Mouse (Mus musculus): ENCODE data around the gene Myom3.
"Not testable (repeated sequence)": the region's sequence is repeated elsewhere in the genome, so short reads cannot be mapped to it uniquely, and the experiment has no call there.

Myom3 gene

DNA sequence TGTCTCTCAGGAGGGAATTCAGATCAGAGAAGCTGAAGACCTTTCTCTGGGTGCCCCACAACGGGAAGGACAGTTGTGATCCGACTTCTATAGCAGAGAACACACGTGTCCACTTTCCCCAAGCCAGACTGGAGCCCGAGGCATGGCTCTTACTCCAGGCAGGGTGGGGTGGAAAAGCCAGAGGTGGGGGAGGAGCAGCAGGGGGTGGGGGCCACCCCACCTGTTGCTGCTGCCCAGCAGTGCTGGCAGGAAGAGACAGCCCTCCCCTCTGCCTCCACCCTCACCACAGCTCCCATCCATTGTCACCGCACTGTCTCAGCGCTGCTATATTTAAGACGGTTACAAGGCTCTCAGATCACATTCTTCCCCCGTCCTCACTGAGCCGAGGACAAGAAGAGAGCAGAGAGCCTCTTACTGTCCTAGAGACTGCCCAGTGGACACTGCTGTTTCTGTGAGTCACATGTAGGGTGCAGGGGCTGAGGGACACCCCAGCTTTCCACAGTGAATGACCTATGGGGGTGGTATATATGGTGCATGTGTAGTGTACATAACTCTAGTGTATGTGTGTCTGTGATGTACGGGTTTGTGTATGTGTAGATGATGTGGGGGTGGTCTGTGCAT, at the start of gene Myom3:
Myom3 (plus strand) TSS at position 360 of the 621 bp plus-strand sequence.
- no peak for DNase-seq (ENCODE audit: low read depth)

DNA sequence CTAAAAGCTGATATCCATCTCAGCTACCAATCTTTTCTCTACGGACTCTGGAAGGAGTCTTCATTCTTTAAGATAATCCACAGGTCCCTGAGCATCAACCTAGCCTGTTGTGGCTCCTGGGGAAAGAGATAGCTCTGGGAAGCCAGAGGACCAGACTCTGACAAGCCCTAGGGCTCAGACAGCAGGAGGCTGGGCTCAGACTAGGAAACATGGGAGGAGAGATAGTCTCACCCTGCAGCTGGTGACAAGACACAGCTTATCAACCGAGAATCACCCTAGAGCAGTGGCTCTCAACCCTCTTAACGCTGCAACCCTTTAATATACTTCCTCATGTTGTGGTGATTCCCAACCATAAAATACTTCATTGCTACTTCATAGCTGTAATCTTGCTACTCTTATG, 49.1 kb upstream of the Myom3 start:
- DNase-seq (ENCODE audit: low read depth): no peak

DNA sequence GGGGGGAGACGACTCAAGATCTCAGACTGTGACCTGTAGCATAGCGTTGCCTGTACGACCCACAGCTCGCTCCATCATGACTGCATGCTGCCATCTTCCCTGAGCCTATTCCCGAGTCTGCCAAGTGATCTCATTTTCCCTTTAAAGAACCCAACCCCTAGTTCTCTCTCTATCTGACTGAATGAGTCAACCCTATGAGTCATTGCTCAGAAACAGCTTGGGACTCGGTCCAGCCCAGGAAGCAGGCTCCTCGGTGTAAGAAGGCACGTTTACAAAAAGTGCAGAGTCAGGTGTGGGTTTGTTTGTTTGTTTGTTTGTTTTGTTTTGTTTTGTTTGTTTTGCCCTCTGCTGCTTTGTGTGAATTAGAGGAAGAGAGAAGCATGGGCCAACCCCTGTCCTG, 44.7 kb upstream of the Myom3 start:
- DNase-seq (ENCODE audit: low read depth): no peak

DNA sequence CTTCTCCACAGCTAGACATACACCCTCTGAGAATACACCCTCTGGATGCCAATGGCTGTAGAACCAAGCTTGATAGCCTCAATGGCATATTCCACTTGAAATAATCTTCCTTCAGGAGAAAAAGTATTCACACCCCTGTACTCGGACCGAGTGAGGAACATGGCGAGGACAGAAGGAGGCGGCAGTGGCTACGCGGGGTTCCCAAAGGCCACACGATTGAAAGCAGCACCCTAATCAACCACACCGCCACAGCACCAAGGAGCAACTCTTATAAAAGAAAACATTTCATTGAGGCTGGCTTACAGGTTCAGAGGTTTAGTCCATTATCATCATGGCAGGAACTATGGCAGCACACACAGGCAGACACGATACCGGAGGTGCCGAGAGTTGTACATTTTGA, 43.1 kb upstream of the Myom3 start:
- DNase-seq (ENCODE audit: low read depth): not testable (repeated sequence)

DNA sequence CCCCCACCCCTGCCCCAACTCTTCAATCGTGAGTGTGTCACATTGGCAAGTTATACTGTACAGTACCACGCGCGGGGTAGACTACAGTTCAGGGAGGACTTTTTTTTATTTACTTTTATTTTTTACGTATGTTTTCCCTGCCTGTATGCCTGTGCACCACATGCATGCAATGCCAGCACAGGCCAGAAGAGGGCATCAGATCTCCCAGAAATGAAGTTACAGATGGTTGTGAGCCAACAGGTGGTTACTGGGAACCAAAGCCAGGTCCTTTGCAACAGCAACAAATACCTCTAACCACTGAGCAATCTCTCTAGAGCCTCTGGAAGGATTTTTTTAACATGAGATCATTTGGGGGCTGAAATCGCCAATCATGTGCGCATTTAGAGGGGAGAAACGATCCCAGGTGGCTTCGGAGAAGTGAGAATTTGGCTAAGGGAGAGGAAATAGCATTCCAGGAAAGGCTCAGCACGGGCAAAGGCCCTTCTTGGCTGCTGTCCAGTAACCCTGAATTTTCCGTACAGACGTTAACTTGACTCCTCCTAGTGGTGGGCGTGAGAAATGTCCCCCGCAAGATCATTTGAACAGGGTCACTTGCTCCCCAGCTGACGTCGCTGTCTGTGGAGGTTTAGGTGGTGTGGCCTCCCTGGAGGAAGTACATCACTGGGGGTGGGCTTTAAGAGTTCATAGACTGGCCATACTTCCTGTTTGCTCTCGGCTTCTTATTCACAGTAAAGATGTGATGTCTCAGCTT, 36.8 kb upstream of the Myom3 start:
- DNase-seq (ENCODE audit: low read depth): no peak

DNA sequence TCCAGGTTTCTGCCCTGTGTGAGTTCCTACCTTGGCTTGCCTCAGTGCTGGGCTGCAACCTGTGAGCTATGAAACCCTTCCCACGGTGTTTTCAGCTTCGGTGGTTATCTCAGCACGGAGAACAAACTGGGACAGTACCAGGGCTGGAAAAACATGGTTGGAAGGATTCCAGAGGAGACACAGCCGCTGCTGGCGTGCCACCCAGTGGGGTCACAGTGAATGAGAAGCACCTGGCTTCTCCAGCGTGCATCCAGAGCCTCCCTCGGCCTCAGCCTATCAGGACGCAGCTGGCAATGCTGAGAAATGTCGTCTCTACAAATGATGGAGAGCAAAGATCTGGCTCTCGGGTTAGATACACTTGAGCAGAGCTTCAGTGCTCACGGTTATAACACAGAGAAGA, 33.1 kb upstream of the Myom3 start:
- DNase-seq (ENCODE audit: low read depth): no peak

DNA sequence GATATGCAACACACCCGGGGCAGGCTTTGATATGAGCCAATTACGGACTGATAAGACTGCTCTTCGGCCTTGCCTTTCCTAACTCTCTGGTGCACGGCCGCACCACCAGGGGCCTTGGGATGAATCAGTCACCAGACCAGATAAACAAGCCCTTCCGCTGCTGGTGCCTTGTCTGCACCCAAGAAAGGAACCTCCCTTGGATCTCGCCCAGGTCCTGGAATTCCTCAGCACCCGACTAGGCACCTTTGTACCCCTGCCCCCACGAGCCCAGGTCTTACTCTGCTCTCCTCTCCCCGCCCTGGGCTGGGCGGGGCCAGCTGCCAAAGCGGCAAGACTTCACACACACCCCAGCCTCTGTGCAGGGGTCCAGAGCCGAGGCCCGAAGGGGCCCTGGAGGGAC, 31.7 kb upstream of the Myom3 start, which contains the start of gene Il22ra1:
Il22ra1 (plus strand) TSS at position 356 of the 400 bp plus-strand sequence.
- no peak for DNase-seq (ENCODE audit: low read depth)

DNA sequence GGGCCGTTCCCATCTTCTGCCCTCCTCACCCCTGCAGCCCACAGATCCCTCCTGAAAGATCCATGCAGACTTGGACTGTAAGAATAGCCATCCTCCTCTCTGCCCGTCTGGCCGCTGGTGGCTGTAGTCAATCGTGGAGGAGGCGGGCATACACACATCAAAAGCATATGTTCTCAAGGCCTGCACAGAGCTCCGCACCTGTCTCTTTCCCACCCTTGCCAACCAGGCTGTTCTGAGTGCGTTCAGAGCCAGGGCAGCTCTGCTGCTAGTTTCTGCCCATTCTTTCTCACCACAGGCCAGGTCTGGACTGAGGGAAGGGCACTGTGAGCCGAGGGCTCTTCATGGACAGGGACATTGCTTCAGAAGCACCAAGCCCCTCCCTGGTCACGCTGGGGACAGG, 29.3 kb upstream of the Myom3 start:
- DNase-seq (ENCODE audit: low read depth): no peak

DNA sequence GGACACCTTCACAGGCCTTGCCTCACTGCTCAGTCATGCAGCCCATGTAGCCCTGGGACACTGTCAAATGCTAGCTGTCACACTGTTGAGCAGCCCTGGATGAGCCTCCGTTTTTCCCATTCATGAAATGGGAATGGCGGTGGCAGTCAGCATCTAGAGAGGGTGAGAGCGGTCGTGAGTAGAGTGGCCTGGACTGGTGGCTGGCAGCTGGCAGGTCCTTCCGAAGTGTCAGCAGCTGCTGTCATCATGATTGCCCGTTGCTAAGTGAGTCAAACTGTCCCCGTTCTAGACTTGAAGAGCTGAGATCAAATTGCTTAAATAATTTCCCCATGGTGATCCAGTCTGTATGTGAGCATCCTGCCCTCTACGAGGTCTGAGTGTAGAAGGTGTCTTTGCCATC, 28.6 kb upstream of the Myom3 start:
- DNase-seq (ENCODE audit: low read depth): no peak

DNA sequence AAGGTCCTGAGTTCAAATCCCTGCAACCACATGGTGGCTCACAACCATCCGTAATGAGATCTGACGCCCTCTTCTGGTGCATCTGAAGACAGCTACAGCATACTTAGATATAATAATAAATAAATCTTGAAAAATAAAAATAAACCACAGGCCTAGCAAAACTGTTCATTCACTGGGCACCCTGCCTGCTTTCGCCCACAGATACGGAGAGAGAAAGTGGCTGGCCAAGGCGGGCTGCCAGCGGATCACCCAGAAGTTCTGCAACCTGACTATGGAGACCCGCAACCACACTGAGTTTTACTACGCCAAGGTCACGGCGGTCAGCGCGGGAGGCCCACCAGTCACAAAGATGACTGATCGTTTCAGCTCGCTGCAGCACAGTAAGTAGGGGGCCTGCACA, 25.6 kb upstream of the Myom3 start:
- DNase-seq (ENCODE audit: low read depth): no peak

DNA sequence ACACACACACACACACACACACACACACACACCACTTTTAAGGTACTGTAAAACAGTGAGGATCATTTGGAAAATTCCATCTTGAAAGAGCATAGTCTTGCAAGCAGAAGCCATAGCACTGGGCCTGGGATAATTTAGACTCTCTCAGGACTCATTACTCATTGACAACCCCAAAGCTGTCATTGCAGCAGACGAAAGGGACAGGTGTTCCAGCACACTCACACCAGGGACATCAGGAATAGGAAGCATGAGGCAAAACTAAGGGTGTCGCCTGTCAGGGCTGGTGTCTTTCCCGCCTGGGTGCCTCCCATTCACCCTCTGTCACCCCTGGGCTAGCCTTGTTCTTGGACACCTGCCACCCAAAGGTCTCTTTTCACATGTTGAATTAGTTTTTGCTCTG, 22.6 kb upstream of the Myom3 start:
- no peak for DNase-seq (ENCODE audit: low read depth)

DNA sequence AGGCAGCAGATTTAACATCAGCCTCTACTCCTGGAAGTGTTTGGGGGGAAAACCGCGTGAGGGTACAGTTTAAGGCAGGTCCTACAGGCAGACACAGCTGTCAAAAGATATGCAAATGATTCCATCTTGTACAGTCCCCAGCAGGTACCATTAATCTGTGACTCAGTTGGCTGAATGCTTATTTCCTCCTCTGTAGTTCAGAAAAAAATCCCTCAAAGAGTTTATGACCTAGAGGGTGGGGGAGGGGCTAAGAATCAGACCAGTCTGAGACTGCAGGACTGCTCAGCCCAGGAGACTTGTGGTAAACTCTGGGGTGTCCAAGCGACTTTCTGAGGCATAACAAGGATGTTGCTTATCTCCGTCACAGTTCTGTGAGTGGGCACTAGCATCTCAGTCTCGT, 21.3 kb upstream of the Myom3 start:
- no peak for DNase-seq (ENCODE audit: low read depth)

DNA sequence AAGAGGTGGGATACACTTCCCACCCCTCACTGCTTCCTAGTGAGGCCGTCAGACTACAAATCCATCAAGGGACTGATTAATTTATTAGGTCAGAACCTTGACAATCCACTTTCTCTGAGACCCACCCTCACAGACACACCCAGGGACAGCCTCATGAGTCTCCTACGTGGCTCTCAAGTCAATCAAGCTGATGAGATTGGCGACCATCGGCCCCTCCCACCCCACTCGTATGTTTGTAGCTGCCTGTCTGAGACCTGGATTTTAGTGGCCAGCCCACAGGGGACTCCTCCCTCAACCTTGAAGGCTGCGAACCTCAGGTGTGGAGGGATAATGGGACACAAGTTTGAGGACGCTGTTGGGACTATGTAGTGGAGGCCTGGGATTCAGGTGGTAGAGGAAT, 20.4 kb upstream of the Myom3 start:
- DNase-seq (ENCODE audit: low read depth): peak; percentile 15

DNA sequence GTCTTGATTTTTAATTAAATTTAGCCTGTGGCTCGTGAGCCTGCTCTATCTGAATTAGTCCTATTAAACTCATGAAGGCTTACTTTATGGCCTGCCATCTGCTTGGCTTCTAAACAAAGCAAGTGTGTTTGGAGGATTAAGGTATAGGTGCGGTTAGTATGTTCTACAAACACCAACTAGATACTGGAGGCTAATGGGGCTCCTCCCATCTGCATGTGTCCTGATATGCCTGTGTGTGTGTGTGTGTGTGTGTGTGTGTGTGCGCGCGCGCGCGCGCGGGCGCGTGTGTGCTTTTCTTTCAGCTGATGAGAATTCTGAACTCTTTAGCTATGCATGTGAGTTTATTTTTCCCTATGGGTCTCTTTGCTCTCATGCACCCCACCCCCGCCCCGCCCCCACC, 19.8 kb upstream of the Myom3 start:
- peak; percentile 64 for DNase-seq (ENCODE audit: low read depth)

DNA sequence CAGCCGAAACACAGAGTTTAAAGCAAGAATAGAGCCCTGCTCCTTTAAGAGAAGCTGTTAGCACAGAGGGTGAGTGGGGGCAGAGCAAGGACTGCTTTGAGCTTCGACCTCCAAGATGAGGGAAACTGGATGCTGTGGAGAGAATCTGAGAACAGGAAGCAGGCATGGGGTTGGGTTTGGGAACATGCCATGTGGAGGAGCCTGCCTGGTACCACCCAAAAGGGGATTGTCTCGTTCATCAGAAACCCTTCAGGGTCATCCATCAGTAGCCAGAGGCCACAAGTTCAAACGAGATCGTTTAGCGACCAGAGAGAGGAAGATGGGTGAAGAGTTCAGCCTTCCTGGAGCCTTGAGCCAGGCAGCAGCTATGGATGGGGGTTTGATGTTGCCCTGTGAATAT, 16.0 kb upstream of the Myom3 start:
- DNase-seq (ENCODE audit: low read depth): no peak

DNA sequence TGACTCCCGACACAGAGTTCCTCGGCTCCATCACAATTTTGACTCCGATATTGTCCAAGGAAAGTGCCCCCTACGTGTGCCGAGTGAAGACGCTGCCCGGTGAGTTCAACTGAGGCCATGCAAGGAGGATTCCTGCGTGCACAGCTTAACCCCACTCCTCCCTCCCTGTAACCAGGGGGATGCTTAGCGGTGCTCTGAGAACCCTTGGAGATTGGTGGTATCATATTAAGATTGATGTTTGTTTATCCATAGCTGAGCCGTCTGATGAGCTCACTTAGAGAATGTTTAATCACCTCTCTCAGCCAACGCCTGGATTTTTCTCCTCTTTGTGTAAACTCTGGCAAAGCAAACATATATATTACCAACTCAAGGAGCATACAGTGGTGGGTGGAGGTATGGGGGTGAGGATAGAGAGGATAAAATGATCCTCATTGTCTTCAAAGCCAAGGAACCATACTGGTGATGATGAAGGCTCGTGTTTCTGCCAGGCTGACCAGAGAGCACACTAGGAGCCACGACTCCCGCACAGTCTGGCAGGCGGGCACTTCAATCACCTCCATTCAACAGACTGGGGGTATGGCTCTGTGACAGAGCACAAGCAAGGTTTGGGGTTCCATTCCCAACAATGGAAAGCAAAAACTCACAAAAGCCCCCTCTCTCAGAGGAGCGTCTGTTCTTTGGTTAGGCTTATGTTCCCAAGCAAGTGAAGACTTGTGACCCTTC, 14.6 kb upstream of the Myom3 start:
- no peak for DNase-seq (ENCODE audit: low read depth)

DNA sequence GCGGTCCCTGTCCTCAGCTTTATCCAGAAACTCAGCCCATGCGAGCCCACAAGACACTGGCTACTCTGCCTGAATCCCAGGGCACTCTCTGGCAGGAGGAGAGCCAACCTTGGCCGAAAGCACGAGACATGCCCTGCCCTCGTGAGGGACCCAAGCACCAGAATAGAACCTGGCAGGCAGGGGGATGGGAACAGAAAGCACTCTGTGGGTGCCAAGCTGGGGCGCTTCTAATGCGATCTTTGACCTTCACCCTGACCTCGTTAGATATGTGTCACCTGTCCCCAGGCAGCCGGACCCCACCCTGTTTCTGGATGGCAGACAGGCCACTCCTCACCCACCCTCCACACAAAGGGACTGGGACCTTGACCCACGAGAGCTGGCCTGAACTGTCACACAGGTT, 13.9 kb upstream of the Myom3 start:
- DNase-seq (ENCODE audit: low read depth): no peak

DNA sequence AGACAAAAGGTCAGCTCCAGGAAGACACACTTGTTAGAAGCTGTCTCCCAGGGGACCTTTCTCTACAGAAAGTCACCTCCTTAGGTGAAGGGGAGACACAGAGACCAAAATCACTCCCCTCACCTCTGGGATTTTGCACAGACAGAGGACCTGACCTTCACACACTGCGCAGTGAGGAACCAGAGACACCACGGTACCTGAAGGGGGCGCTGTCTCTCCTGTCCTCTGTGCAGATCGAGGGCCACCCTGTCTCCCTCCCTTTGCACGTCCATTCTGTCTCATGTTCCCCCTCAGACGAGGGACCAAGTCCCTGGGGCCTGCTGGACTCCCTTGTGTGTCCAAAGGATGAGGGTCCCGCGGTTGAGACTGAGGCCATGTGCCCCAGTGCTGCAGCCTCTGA, 8.6 kb upstream of the Myom3 start:
- DNase-seq (ENCODE audit: low read depth): no peak

DNA sequence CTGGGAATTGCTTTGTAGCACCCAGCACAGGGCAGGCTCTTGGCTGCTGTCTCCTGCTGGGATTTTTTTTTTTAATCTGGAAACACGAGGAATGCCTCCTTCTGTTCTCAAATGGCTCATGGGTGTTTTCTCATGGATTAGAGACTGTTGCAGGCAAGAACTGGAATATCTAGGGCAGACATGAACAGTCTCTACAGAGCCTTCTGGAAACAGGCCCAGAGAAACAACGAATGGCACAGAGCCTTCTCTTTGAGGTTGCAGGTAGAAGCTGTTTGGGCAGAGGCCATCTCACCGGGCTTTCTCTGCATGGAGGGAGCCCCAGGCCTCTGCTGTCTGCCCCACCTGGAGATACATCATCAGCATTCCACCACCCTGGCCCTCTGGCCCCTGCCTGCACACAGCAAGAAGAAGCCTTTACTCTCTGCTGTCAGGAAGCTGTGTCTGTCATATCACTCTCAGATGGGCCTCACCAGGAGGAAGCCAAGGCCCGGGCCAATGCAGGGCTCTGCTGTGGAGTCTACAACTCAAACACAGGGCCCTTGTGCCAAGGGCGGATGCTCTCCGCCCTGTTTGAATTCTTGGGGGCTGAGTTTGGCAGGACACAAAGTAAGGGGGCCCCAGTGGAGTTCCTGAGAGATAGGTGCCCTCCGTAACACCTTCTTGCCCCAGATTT, 7.3 kb upstream of the Myom3 start:
- no peak for DNase-seq (ENCODE audit: low read depth)

DNA sequence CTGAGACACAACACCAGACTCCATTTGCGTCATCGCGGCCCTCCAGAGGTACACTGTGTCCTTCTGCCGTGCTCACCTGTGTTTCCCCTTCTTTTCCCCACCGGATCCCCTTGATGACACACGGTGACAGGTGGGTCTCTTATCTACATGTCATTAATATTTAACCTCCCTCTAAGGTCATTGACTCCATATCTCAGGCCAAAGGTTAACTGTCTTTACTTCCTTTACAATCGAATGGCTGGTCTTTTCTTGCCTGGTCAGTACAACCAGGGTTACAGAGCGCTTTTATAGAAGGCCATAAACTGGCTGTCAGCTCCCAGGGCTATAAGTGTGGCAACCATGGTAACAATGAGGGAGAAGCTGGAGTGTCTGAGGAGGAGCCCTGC, 6.7 kb upstream of the Myom3 start:
- no peak for DNase-seq (ENCODE audit: low read depth)

DNA sequence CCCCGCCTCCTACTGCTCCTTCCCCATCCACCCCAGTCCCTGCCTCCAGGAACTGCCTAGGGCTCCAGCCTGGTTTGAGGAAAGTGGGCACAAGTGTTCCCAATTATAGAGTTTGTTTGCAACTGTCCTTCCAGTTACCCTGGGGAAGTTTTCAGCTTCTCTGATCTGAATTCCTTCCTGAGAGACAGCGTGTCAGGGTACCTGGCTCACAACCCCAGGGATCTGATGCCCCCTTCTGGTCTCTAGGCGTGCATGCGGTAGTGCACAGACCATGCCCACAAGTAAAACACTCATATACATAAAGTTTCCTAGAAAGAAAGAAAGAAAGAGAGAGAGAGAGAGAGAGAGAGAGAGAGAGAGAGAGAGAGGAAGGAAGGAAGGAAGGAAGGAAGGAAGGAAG, 1.2 kb upstream of the Myom3 start:
- DNase-seq (ENCODE audit: low read depth): no peak

DNA sequence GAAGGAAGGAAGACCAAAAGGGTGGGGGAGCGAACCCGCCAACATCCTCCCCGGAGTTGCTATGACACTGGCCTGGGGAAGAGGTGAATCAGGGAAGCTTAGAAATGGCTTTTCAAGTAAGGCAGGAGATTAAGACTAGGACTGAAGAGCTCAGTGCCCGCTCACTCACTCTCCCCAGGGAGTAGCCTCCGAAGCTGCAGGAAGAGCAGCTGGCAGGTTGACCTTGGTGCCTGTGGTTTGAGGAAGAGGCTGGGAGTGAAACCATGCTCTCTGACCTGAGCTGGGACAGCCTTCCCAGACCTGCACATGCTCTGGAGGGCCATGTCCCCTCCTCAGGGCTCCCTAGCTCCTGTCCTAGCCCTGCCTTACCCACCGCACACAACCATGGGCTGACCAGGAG, 690 bp upstream of the Myom3 start:
- DNase-seq (ENCODE audit: low read depth): no peak

DNA sequence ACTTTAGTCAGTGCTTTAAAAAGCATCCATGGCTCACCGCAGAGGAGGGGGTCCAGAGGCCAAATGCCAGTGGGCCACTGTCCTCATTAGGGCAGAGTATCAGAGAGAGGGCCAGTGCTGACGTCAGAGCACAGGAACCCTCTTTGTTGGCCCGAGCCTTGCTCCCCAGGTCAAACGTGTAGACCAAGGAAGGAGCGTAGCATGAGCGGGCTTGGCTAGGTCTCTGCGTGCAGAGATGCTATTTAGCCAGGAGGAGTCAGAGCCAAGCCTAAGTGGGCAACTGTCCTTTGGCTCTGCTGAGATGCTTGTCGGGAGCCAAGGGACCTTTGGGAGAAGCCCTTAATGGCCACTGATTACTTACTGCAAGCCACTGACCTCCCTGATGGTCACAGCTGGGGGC, 1.5 kb downstream of the Myom3 start:
- no peak for DNase-seq (ENCODE audit: low read depth)

All from c-Kit-positive CD71-positive TER-119-negative erythroid progenitor cells, embryonic 14.5 days (primary cell).